Mouse (Mus musculus): ENCODE data around the gene 1700003E16Rik.

1700003E16Rik gene

GRCm38 (mm10) chr6:83205851-83206250 lies 49.6 kb downstream of the 1700003E16Rik start:
- no peak for DNase-seq (ENCODE audit: low read depth, low spot score)

GRCm38 (mm10) chr6:83206321-83206720 lies 50.1 kb downstream of the 1700003E16Rik start:
- DNase-seq (ENCODE audit: low read depth, low spot score), result no peak

DNA sequence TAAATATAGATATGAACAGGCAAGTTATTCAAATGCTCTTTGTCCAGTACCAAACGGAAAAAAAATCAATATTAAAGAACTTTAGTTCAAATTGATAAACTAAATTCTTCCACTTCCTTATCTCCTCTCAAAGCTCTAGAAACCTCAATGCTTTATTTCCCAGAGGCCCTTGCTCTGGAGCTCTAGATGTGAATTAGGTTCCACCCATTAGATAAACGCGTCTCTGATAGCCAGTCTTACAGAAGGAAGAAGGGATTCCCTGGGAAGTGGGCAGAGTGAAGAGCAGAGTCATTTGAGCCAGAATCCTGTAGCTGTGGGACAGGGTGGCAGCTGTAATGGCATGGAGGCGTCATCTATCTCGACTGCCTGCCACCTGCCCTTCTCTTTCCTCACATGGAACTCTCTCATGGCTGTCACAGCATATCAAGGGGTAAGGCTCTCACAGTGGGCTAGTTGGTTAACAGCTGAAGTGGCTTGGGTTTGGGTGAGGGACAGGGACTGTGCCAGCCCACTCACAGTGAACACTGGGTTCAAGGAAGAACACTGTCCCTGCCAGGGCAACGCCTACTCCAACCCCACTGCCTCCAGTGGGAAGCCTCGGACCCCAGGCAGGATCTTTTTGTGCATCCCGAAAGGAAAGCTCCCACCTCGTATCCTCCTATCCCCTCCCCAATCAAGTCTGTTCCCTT lies 51.3 kb downstream of the 1700003E16Rik start:
- DNase-seq (ENCODE audit: low read depth, low spot score), result no peak

- no peak for DNase-seq (ENCODE audit: low read depth, low spot score)
Measured at GRCm38 (mm10) chr6:83208050-83208400, 51.8 kb downstream of the 1700003E16Rik start.

- DNase-seq (ENCODE audit: low read depth, low spot score), result no peak
Measured at GRCm38 (mm10) chr6:83210495-83210894, 54.3 kb downstream of the 1700003E16Rik start.

- no peak for DNase-seq (ENCODE audit: low read depth, low spot score)
Measured at GRCm38 (mm10) chr6:83211526-83211925, 55.3 kb downstream of the 1700003E16Rik start.
